In genomic region chr8:72244610-72245009, GRCm38 (mm10) we compare ENCODE assay signal across 39 mouse cellular contexts. TPM values are rescaled to one million over a fixed set of nuclear protein-coding genes. Genes with fewer than 3 reads are reported as not detected.
DNase-seq lines count a peak whose midpoint lies in the region; ATAC-seq and TF ChIP-seq lines count a peak whose summit lies in the region.
"Had no signal": no experiment of that assay in that cellular context is flagged by ENCODE, and none has a peak within 500 bp of the region (broad histone marks: within the 10 kb centered on the region; RNA-seq: fewer than 3 reads in every experiment).

No protein-coding gene starts in this region.

- TF ChIP-seq POLR2A in bone marrow macrophage, adult 2 months (IDR thresholded peaks at IDR 0.05; ENCODE audit: borderline replicate concordance, low read depth, low read length): no peak

- ATAC-seq in heart, postnatal 0 days (ENCODE audit: insufficient read depth, low read depth): no peak
- ATAC-seq: activated CD4-positive, CD25-positive, alpha-beta regulatory T cell, adult 4 months; forebrain, embryonic 14.5 days; hindbrain, embryonic 16.5 days; midbrain, embryonic 15.5 days had no signal

- H3K4me3 ChIP-seq in heart, postnatal 0 days (ENCODE audit: low read depth, low read length): no peak overlapping the region
- H3K4me3 ChIP-seq in bone marrow macrophage, adult 2 months (ENCODE audit: insufficient read depth, low read length): no peak overlapping the region
- H3K4me3 ChIP-seq: embryonic facial prominence, embryonic 12.5 days; heart, embryonic 12.5 days; lung, embryonic 15.5 days; midbrain, embryonic 10.5 days; midbrain, embryonic 15.5 days; neural tube, embryonic 15.5 days had no signal

- H3K36me3 ChIP-seq in heart, postnatal 0 days (replicated peaks; ENCODE audit: control insufficient read depth, insufficient read depth, low read length): peaks cover 42% of the 10 kb centered on the region

- no peak for TF ChIP-seq CTCF in heart, postnatal 0 days (IDR thresholded peaks at IDR 0.05; ENCODE audit: low read depth)
- TF ChIP-seq CTCF in bone marrow macrophage, adult 2 months (IDR thresholded peaks at IDR 0.05; ENCODE audit: low read depth, low read length): no peak

- 0 out of 2 replicates have a peak overlapping the region, but pooled peaks have one; percentile 15 for H3K9ac ChIP-seq in heart, postnatal 0 days (replicated peaks; ENCODE audit: low read depth, low read length)
- H3K9ac ChIP-seq: embryonic facial prominence, embryonic 12.5 days; heart, embryonic 12.5 days; liver, embryonic 14.5 days; lung, embryonic 15.5 days; midbrain, embryonic 15.5 days; neural tube, embryonic 15.5 days had no signal

- no peak overlapping the region for H3K4me2 ChIP-seq in heart, postnatal 0 days (ENCODE audit: low read depth, low read length)
- H3K4me2 ChIP-seq: embryonic facial prominence, embryonic 12.5 days; heart, embryonic 12.5 days; lung, embryonic 15.5 days; midbrain, embryonic 15.5 days; neural tube, embryonic 15.5 days had no signal

- 39% methylated on average over 2 of the region's 2 CpGs for WGBS in heart, postnatal 0 days

- no peaks in the 10 kb centered on the region for H3K27me3 ChIP-seq in heart, postnatal 0 days (ENCODE audit: control insufficient read depth, insufficient read depth, low read length)
- H3K27me3 ChIP-seq: embryonic facial prominence, embryonic 12.5 days; heart, embryonic 12.5 days; lung, embryonic 15.5 days; midbrain, embryonic 15.5 days; neural tube, embryonic 15.5 days had no signal

- no peak for DNase-seq in heart, postnatal 0 days (ENCODE audit: low spot score)
- DNase-seq in heart, adult 8-10 months (ENCODE audit: low spot score): no peak
- DNase-seq in right cerebral cortex, postnatal 10 days (ENCODE audit: low spot score in 2 of 2): peak; percentile 44 to 46
- DNase-seq in right cerebral cortex, postnatal 14 days: no peak
- DNase-seq in urinary bladder, adult 18-20 months (ENCODE audit: low spot score in 2 of 2): no peak
- no peak for DNase-seq in frontal cortex, postnatal 10 days (ENCODE audit: low spot score in 2 of 2)
- DNase-seq: adrenal gland, adult 2 months; adrenal gland, postnatal 36 days; B cell, adult 2 months; cerebellum, adult 11 months; cerebellum, adult 9-11 months; embryo, embryonic 11 days; gastrocnemius, postnatal 36 days; heart, postnatal 14 days; kidney, adult 2 months; kidney, postnatal 36 days; layer of hippocampus, postnatal 36 days; left cerebral cortex, postnatal 4 days; retina, postnatal 1 day; thymus, postnatal 4 days had no signal

- H3K4me1 ChIP-seq in heart, postnatal 0 days (ENCODE audit: control insufficient read depth, insufficient read depth): peaks cover 8% of the 10 kb centered on the region
- peaks cover 36% of the 10 kb centered on the region for H3K4me1 ChIP-seq in bone marrow macrophage, adult 2 months (ENCODE audit: control insufficient read depth, insufficient read depth, low read length)

- H3K9me3 ChIP-seq in heart, postnatal 0 days (replicated peaks; ENCODE audit: control insufficient read depth, low read length): no peaks in the 10 kb centered on the region
- H3K9me3 ChIP-seq: embryonic facial prominence, embryonic 12.5 days; heart, embryonic 12.5 days; lung, embryonic 15.5 days; midbrain, embryonic 10.5 days; midbrain, embryonic 15.5 days; neural tube, embryonic 15.5 days had no signal

- no peak for TF ChIP-seq EP300 in heart, postnatal 0 days (IDR thresholded peaks at IDR 0.05; ENCODE audit: low read depth)

- H3K27ac ChIP-seq in heart, postnatal 0 days (ENCODE audit: low read depth): no peak overlapping the region
- H3K27ac ChIP-seq in bone marrow macrophage, adult 2 months (ENCODE audit: insufficient read depth, low read depth, low read length): peak overlapping the region; percentile 36
- H3K27ac ChIP-seq: embryonic facial prominence, embryonic 12.5 days; liver, embryonic 14.5 days; lung, embryonic 15.5 days; midbrain, embryonic 10.5 days; midbrain, embryonic 15.5 days; neural tube, embryonic 15.5 days had no signal

RNA-seq across cellular contexts. Expression of gene Ap1m1, which starts 4.8 kb away (rescaled TPM):
- 36.1 and 46.5 TPM in 2 replicates for total RNA-seq in heart, postnatal 0 days (2014; rRNA removed; ENCODE audit: low replicate concordance)
- polyA plus RNA-seq in heart, postnatal 0 days (2015; fragmentation: Nextera tagmentation; extraction: Ambion mirVana): 82.8 and 83.4 TPM in 2 replicates
- 10 to 100 TPM; 42.0 to 48.4 (median 43.4) TPM for total RNA-seq in heart, adult 8-10 months (2022)
- polyA plus RNA-seq in bone marrow macrophage, adult 2 months (2012; ENCODE audit: insufficient read depth, insufficient read length, missing spikeins): 51.4 and 60.2 TPM in 2 replicates

RNA-seq across cellular contexts. Expression of gene Fam32a, which starts 25.1 kb away (rescaled TPM):
- 30.1 and 45.4 TPM in 2 replicates for total RNA-seq in heart, postnatal 0 days (2014; rRNA removed; ENCODE audit: low replicate concordance)
- 32.0 and 37.1 TPM in 2 replicates for polyA plus RNA-seq in heart, postnatal 0 days (2015; fragmentation: Nextera tagmentation; extraction: Ambion mirVana)
- 10 to 100 TPM; 18.4 to 23.2 (median 21.9) TPM for total RNA-seq in heart, adult 8-10 months (2022)
- polyA plus RNA-seq in bone marrow macrophage, adult 2 months (2012; ENCODE audit: insufficient read depth, insufficient read length, missing spikeins): 56.6 and 58.3 TPM in 2 replicates

RNA-seq across cellular contexts. Expression of gene Gm11034, which starts 31.2 kb away (rescaled TPM):
- total RNA-seq in heart, postnatal 0 days (2014; rRNA removed; ENCODE audit: low replicate concordance): not detected in 2 replicates
- polyA plus RNA-seq in heart, postnatal 0 days (2015; fragmentation: Nextera tagmentation; extraction: Ambion mirVana): not detected in 2 replicates
- not detected for total RNA-seq in heart, adult 8-10 months (2022)
- polyA plus RNA-seq in bone marrow macrophage, adult 2 months (2012; ENCODE audit: insufficient read depth, insufficient read length, missing spikeins): not detected in 2 replicates
- total RNA-seq: adrenal gland, adult 2 months; adrenal gland, postnatal 36 days; gastrocnemius, adult 18-20 months; gastrocnemius, postnatal 36 days; heart, postnatal 14 days; layer of hippocampus, adult 8-10 months; layer of hippocampus, postnatal 36 days; left cerebral cortex, postnatal 4 days had no signal
- polyA plus RNA-seq: activated CD4-positive, CD25-positive, alpha-beta regulatory T cell, adult 4 months; adrenal gland, adult 2 months; embryonic facial prominence, embryonic 12.5 days; forebrain, embryonic 14.5 days; heart, embryonic 12.5 days; hindbrain, embryonic 11.5 days; hindbrain, embryonic 16.5 days; intestine, embryonic 14.5 days; kidney, adult 2 months; kidney, embryonic 16.5 days; limb, embryonic 14.5 days; liver, embryonic 14.5 days; lung, embryonic 15.5 days; midbrain, embryonic 10.5 days; midbrain, embryonic 15.5 days; neural tube, embryonic 15.5 days; spleen, adult 2 months; thymus, postnatal 0 days had no signal

RNA-seq across cellular contexts. Expression of gene Cib3, which starts 32.0 kb away (rescaled TPM):
- not detected in 2 replicates for total RNA-seq in heart, postnatal 0 days (2014; rRNA removed; ENCODE audit: low replicate concordance)
- not detected in 2 replicates for polyA plus RNA-seq in heart, postnatal 0 days (2015; fragmentation: Nextera tagmentation; extraction: Ambion mirVana)
- 1 to 10 TPM in 3 of 4 experiments, under 1 TPM in 1; 0.90 to 3.5 (median 2.2) TPM for total RNA-seq in heart, adult 8-10 months (2022)
- polyA plus RNA-seq in bone marrow macrophage, adult 2 months (2012; ENCODE audit: insufficient read depth, insufficient read length, missing spikeins): 0.54 TPM in 1 of 2 replicates, not detected in the other
- total RNA-seq: adrenal gland, adult 2 months; gastrocnemius, adult 18-20 months; gastrocnemius, postnatal 36 days; heart, postnatal 14 days had no signal
- polyA plus RNA-seq: adrenal gland, adult 2 months; embryonic facial prominence, embryonic 12.5 days; forebrain, embryonic 14.5 days; heart, embryonic 12.5 days; hindbrain, embryonic 11.5 days; hindbrain, embryonic 16.5 days; intestine, embryonic 14.5 days; kidney, adult 2 months; kidney, embryonic 16.5 days; limb, embryonic 14.5 days; midbrain, embryonic 10.5 days; midbrain, embryonic 15.5 days; neural tube, embryonic 15.5 days had no signal

RNA-seq across cellular contexts. Expression of gene Hsh2d, which starts 55.2 kb away (rescaled TPM):
- total RNA-seq in heart, postnatal 0 days (2014; rRNA removed; ENCODE audit: low replicate concordance): not detected in 2 replicates
- 0.05 and 0.12 TPM in 2 replicates for polyA plus RNA-seq in heart, postnatal 0 days (2015; fragmentation: Nextera tagmentation; extraction: Ambion mirVana)
- total RNA-seq in heart, adult 8-10 months (2022): not detected
- polyA plus RNA-seq in bone marrow macrophage, adult 2 months (2012; ENCODE audit: insufficient read depth, insufficient read length, missing spikeins): 0.29 TPM in 1 of 2 replicates, not detected in the other
- total RNA-seq: adrenal gland, adult 2 months; adrenal gland, postnatal 36 days; gastrocnemius, adult 18-20 months; gastrocnemius, postnatal 36 days; layer of hippocampus, postnatal 36 days; left cerebral cortex, postnatal 4 days had no signal
- polyA plus RNA-seq: adrenal gland, adult 2 months; embryonic facial prominence, embryonic 12.5 days; forebrain, embryonic 14.5 days; hindbrain, embryonic 11.5 days; hindbrain, embryonic 16.5 days; kidney, embryonic 16.5 days; midbrain, embryonic 10.5 days; midbrain, embryonic 15.5 days; neural tube, embryonic 15.5 days had no signal

Comparison
In these comparisons a context has a peak if more than half of its experiments do, and no peak if none do; other contexts are left out.
1. DNase-seq: peak in right cerebral cortex, postnatal 10 days (2 of 2); none in heart, postnatal 0 days (single experiment), heart, adult 8-10 months (single experiment), right cerebral cortex, postnatal 14 days (single experiment), urinary bladder, adult 18-20 months (0 of 2) and frontal cortex, postnatal 10 days (0 of 2).